Mouse (Mus musculus) midbrain, postnatal 0 days (tissue): ENCODE data around the gene Slc25a21. TPM values are rescaled to one million over a fixed set of nuclear protein-coding genes. Genes with fewer than 3 reads are reported as not detected.

ENCODE experiments used
- ATAC-seq: fragments of 200-750 bp; cut with Nextera tagmentation; 2 replicates; pipeline ENCODE4 v1.8.0; 2017; ENCODE audit warnings: moderate number of reproducible peaks, mild to moderate bottlenecking, moderate TSS enrichment, moderate library complexity; ENCODE audit not compliant: low FRiP score
- DNase-seq: peaks from one replicate; pipeline ENCODE4 v3.0.0-alpha.2; 2015; ENCODE audit warnings: low spot score
- H3K27ac ChIP-seq: fragments of 300-500 bp; sonication (generic); 2 replicates; pipeline ENCODE4 v1.5.1; 2014; ENCODE audit warnings: low read depth, mild to moderate bottlenecking, low read length, mixed read lengths
- H3K27me3 ChIP-seq: fragments of 300-500 bp; sonication (generic); 2 replicates; pipeline ENCODE4 v1.6.1; 2014; ENCODE audit warnings: low read length, control low read depth, mixed read lengths; ENCODE audit not compliant: insufficient read depth
- H3K36me3 ChIP-seq: fragments of 300-500 bp; sonication (generic); 2 replicates; pipeline ENCODE4 v1.6.1; 2014; ENCODE audit warnings: low read length, control low read depth, mixed read lengths; ENCODE audit not compliant: insufficient read depth
- H3K4me1 ChIP-seq: fragments of 300-500 bp; sonication (generic); 2 replicates; pipeline ENCODE4 v1.6.1; 2014; ENCODE audit warnings: mild to moderate bottlenecking, control low read depth, antibody characterized with exemption, low read length, mixed read lengths; ENCODE audit not compliant: insufficient read depth
- H3K4me2 ChIP-seq: fragments of 300-500 bp; sonication (generic); 2 replicates; pipeline ENCODE4 v1.6.1; 2014; ENCODE audit warnings: low read depth, mild to moderate bottlenecking, low read length, mixed read lengths; ENCODE audit not compliant: poor library complexity, severe bottlenecking
- H3K4me3 ChIP-seq: fragments of 300-500 bp; sonication (generic); 2 replicates; pipeline ENCODE4 v1.5.1; 2014; ENCODE audit warnings: low read depth, mild to moderate bottlenecking, low read length, moderate library complexity
- H3K9ac ChIP-seq: fragments of 300-500 bp; sonication (generic); replicated peaks from 2 replicates; pipeline ENCODE4 v1.6.1; 2014; ENCODE audit warnings: mild to moderate bottlenecking, low read length, moderate library complexity, mixed read lengths; ENCODE audit not compliant: poor library complexity, severe bottlenecking
- H3K9me3 ChIP-seq: fragments of 300-500 bp; sonication (generic); 2 replicates; pipeline ENCODE4 v1.6.1; 2016; ENCODE audit warnings: low read length, control low read depth
- CTCF ChIP-seq: IDR thresholded peaks from 2 replicates; pipeline ENCODE4 v1.5.1; 2016; ENCODE audit warnings: antibody characterized with exemption, mild to moderate bottlenecking
- WGBS: fragments of 180-500 bp; shearing (Covaris S2); extraction: QIAGEN DNeasy Blood & Tissue Kit; methylation state at CpG from one replicate; pipeline ENCODE4 v1.1.7; 2014; 5-methylcytosine and 5-hydroxymethylcytosine counted together
- polyA plus RNA-seq: library from polyadenylated mRNA; unstranded; fragments of >200 nt; fragmentation: Nextera tagmentation; extraction: Ambion mirVana; gene quantifications from 2 replicates; pipeline ENCODE4 v1.2.1, GENCODE M21; 2015
- total RNA-seq: library from RNA; depleted of rRNA; stranded (reverse); fragments of >200 nt; gene quantifications from 2 replicates; pipeline ENCODE4 v1.2.3, GENCODE M21; 2014

The Slc25a21 gene
- total and polyA plus RNA-seq, 2 experiments from 2014 or later, result 0.11 TPM; not detected in 1

GRCm38 (mm10) chr12:56951749-56952657 is 245.3 kb downstream of the Slc25a21 start:
- WGBS, result 44% methylated on average over 11 of the region's 11 CpGs
- Histone ChIP-seq H3K4me3 (no peak overlapping the region), H3K27me3 (no peaks in the 10 kb centered on the region), H3K36me3 (no peaks in the 10 kb centered on the region), H3K9me3 (no peaks in the 10 kb centered on the region), H3K9ac (no peak overlapping the region), H3K4me2 (no peak overlapping the region), H3K4me1 (no peaks in the 10 kb centered on the region), H3K27ac (no peak overlapping the region)
- no peak for DNase-seq
- TF ChIP-seq CTCF, result no peak
- no peak for ATAC-seq

GRCm38 (mm10) chr12:56944265-56944664 is 253.0 kb downstream of the Slc25a21 start:
- Histone ChIP-seq H3K4me1 (no peaks in the 10 kb centered on the region), H3K36me3 (no peaks in the 10 kb centered on the region), H3K27me3 (no peaks in the 10 kb centered on the region), H3K4me3 (no peak overlapping the region), H3K27ac (no peak overlapping the region), H3K9ac (no peak overlapping the region), H3K4me2 (no peak overlapping the region), H3K9me3 (no peaks in the 10 kb centered on the region)
- DNase-seq (no peak), ATAC-seq (no peak)
- no peak for TF ChIP-seq CTCF
- 86% methylated on average over 1 of the region's 1 CpGs for WGBS

- H3K36me3 ChIP-seq, result no peaks in the 10 kb centered on the region
- no peak overlapping the region for H3K4me3 ChIP-seq
- H3K27me3 ChIP-seq, result no peaks in the 10 kb centered on the region
- 53% methylated on average over 3 of the region's 3 CpGs for WGBS
- H3K4me1 ChIP-seq, result no peaks in the 10 kb centered on the region
- no peak overlapping the region for H3K4me2 ChIP-seq
- ATAC-seq (no peak), DNase-seq (no peak)
- no peaks in the 10 kb centered on the region for H3K9me3 ChIP-seq
- no peak overlapping the region for H3K27ac ChIP-seq
- H3K9ac ChIP-seq, result no peak overlapping the region
- TF ChIP-seq CTCF, result no peak
Measured at GRCm38 (mm10) chr12:56940861-56941260, 256.4 kb downstream of the Slc25a21 start.

GRCm38 (mm10) chr12:56918145-56918544 is 279.1 kb downstream of the Slc25a21 start:
- no peak overlapping the region for H3K9ac ChIP-seq
- H3K36me3 ChIP-seq, result no peaks in the 10 kb centered on the region
- ATAC-seq (no peak), DNase-seq (no peak)
- no peak overlapping the region for H3K27ac ChIP-seq
- no peak for TF ChIP-seq CTCF
- no peak overlapping the region for H3K4me3 ChIP-seq
- no peaks in the 10 kb centered on the region for H3K9me3 ChIP-seq
- no peaks in the 10 kb centered on the region for H3K27me3 ChIP-seq
- no peaks in the 10 kb centered on the region for H3K4me1 ChIP-seq
- H3K4me2 ChIP-seq, result no peak overlapping the region
- 91% methylated on average over 6 of the region's 6 CpGs for WGBS

GRCm38 (mm10) chr12:56906476-56906875 is 290.8 kb downstream of the Slc25a21 start:
- no peaks in the 10 kb centered on the region for H3K9me3 ChIP-seq
- no peaks in the 10 kb centered on the region for H3K36me3 ChIP-seq
- H3K27ac ChIP-seq, result no peak overlapping the region
- H3K4me1 ChIP-seq, result no peaks in the 10 kb centered on the region
- 89% methylated on average over 5 of the region's 5 CpGs for WGBS
- no peaks in the 10 kb centered on the region for H3K27me3 ChIP-seq
- no peak overlapping the region for H3K4me3 ChIP-seq
- H3K4me2 ChIP-seq, result no peak overlapping the region
- no peak overlapping the region for H3K9ac ChIP-seq
- ATAC-seq, result no peak
- DNase-seq, result no peak
- TF ChIP-seq CTCF, result no peak

DNA sequence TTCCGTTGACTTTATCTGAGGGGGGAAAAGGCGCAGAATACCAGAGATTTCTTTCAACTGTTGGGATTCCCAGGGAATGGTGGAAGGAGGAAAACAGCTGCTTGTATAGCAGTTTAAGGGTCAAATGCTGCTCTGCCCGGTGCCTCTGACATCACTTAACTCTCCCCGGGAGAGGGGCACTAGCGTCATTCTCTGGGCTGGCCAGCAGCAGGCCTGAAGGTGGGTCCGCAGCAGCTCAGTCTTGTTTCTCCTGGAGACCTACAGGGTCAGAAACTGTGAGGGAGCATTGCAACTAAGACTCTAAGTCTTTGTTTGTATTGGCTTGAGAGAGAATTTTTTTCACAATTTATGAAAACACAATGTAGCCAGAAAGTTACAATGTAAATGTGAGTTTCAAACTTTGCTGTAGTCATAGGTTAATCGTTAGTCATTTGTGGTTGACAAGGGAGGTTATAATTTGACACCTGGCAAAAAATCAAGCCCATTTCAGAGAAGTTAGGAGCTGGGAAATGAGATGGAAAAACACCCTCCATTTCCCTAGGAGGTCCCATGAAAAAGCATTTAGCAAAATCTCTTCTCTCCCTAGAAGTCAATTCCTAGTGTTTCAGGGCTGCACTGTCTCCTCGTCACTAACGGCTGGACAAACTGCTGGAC is 291.5 kb downstream of the Slc25a21 start:
- 50% methylated on average over 9 of the region's 9 CpGs for WGBS

More for the DNA sequence above, 291.5 kb downstream of the Slc25a21 start:
- Histone ChIP-seq H3K4me2 (no peak overlapping the region), H3K27ac (no peak overlapping the region), H3K9ac (no peak overlapping the region), H3K36me3 (no peaks in the 10 kb centered on the region), H3K27me3 (no peaks in the 10 kb centered on the region), H3K4me3 (no peak overlapping the region), H3K9me3 (no peaks in the 10 kb centered on the region), H3K4me1 (no peaks in the 10 kb centered on the region)
- ATAC-seq, result no peak
- no peak for TF ChIP-seq CTCF
- no peak for DNase-seq
